Mouse (Mus musculus) testis, adult 2 months (tissue): ENCODE results near the gene Hsph1.

ENCODE experiments used
- CTCF ChIP-seq: fragments of 200-500 bp; IDR thresholded peaks from 2 replicates; pipeline ENCODE4 v1.5.1; 2012; ENCODE audit warnings: low read depth, mild to moderate bottlenecking, inconsistent platforms, low read length, moderate library complexity; ENCODE audit not compliant: control insufficient read depth, insufficient read depth, insufficient replicate concordance
- POLR2A ChIP-seq: fragments of 200-500 bp; IDR thresholded peaks from 2 replicates; pipeline ENCODE4 v1.6.1; 2012; ENCODE audit warnings: low read depth, mild to moderate bottlenecking, inconsistent platforms, low read length, moderate library complexity; ENCODE audit not compliant: control insufficient read depth

DNA sequence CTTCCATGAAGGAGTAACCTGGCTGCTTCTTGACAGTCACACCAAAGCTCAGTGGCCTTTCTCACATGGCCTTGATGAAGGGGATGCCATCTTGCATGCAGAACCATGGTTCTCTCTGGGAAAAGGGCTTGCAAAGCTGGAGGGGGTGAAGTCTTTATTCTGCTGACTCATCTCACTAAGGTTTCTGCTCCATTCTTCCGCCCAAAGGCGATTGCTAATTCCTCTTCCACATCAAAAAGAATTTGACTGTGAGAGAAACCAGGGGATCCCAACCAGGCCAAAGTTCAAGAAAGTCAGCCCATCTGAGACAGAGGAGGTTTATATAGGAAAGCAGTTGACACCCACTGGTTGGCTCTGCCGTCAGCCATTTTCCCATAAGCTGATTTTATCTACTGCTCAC is 46.2 kb downstream of the Hsph1 start:
- TF ChIP-seq POLR2A (no peak), CTCF (no peak)
